Mouse (Mus musculus) spleen, postnatal 0 days (tissue): Measurements from ENCODE around the gene Aup1. TPM values are rescaled to one million over a fixed set of nuclear protein-coding genes. Genes with fewer than 3 reads are reported as not detected.

Experiments used
- microRNA counts: library from miRNA; unstranded; fragments of <30 nt; microRNA quantifications from one replicate; lab custom pipeline; 2015
- polyA plus RNA-seq: library from polyadenylated mRNA; unstranded; fragments of >200 nt; fragmentation: Nextera tagmentation; extraction: Ambion mirVana; gene quantifications from 2 replicates; pipeline ENCODE4 v1.2.1, GENCODE M21; 2015

The Aup1 gene
- polyA plus RNA-seq, result 193 and 196 TPM in 2 replicates

GRCm38 (mm10) chr6:83054074-83054851 lies at the start of gene Aup1:
Aup1 (plus strand) TSS chr6:83054521.

GRCm38 (mm10) chr6:83033249-83034185 lies 20.8 kb upstream of the Aup1 start, which contains the start of the genes Dok1 and Loxl3:
Dok1 (minus strand) TSS chr6:83033471.
Loxl3 (plus strand) TSS chr6:83034173.

DNA sequence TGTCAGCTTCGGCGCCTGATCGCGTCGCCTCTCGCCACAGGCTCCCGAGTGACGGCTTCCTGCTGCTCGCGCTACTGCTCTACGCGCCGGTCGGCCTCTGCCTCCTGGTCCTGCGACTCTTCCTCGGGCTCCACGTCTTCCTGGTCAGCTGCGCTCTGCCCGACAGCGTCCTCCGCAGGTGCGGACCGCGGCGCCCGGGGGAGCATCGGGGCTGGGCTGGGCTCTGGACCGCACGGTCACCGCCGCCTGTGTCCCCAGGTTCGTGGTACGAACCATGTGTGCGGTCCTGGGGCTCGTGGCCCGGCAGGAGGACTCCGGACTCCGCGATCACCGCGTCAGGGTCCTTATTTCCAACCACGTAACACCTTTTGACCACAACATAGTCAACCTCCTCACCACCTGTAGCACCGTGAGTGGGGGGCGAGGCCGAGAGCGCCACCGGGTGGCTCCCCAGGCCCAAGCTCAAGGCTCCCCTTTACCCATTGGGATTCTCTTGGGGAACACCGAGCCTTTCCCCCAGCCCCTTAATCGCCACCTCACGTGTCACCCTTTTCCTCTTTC lies 630 bp downstream of the Aup1 start, which contains the start of gene Htra2:
TSS of gene Htra2 (minus strand) at position 403 of the 561 bp plus-strand sequence.

DNA sequence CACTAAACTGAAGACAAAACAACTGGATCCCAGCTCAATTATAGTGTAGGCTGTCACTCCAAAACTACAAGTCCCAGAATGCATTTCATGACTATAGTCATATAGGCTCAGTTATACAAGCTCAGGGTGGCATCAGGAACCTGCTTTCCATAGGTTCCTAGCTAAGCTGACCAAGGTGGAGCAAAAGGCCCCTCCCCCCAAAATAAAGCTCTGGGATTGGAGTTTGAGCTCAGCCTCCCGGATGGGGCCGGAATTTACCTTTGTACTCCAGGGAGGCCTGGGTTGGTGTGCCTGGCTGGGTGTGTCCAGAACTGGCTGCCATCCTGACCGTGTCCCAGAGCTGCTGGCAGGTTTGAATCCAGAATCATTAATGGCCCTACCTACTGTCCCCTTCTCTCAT lies 3.5 kb downstream of the Aup1 start, which contains the start of gene Dqx1:
TSS of gene Dqx1 (plus strand) at position 55 of the 400 bp plus-strand sequence.

DNA sequence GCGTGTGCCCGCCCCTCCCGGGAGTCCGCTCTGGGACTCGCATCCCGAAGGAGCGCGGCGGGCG lies 15.8 kb downstream of the Aup1 start, which contains the start of gene Tlx2:
TSS of gene Tlx2 (minus strand) at position 47 of the 64 bp plus-strand sequence.

DNA sequence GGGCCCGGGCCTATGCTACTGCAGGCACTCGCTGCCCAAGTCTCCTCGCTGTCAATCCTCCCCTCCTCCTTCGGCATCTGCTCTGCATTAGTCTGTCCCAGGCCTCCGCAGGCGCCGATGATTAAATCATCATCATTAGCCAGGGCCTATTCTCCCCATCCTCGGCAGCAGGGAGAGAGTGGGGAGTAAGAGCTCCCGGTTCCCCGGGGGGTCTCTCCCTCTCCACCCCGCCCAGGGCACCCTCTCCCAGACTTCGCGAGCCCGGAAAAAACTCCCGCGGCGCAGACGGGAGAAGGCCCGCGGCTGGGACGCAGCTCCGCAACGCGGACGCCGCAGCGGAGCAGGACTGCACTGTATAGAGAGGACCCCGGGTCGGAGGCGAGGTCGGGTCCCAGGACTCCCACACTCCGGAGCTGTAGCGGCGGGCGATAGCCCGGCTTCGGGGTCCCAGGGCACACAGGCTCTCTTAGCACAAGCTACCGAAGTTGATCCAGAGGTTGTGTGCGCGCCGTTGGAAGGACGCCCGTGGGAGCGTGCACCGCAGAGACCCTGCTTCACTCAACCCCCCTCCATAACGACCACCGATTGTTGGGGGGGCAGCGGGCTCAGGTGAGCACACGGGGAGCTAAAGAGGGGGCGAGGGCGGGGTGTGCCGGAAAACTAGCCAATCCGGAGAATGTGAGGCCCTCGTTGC lies 23.5 kb downstream of the Aup1 start, which contains the start of gene Pcgf1:
TSS of gene Pcgf1 (plus strand) at position 240 of the 694 bp plus-strand sequence.

GRCm38 (mm10) chr6:83086121-83087035 lies 32.1 kb downstream of the Aup1 start, which contains the start of gene Lbx2:
Lbx2 (plus strand) TSS chr6:83086367.

DNA sequence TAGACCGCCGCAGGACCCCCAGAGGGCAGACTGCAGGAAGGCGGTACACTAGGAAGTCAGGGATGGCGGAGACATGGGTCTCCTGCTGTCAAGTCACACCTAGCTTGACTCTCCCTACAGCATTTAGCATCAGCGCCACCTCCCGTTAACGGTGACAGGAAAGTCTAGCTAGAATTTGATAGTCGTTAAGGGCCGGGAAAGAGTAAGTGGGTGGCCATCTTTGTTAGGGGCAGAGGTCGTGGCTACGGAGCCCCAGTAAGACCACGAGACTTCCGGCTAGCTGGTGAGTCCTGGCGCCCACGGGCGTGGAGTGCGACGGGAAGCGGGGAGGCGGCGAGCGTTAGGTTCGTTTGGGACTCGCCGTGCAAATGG lies 47.0 kb downstream of the Aup1 start, which contains the start of the genes Ccdc142 and Gm42688:
TSS of gene Ccdc142 (plus strand) at position 286 of the 372 bp plus-strand sequence.
TSS of gene Gm42688 (plus strand) at position 302 of the 372 bp plus-strand sequence.

MicroRNAs encoded within 50 kb of the gene (microRNA counts, 519-probe panel; counts per million panel counts)
- 88.3 counts per million for microRNA mmu-miR-3470a+mmu-miR-3470b (lab: Ali Mortazavi, UCI)

Other genes starting within 250 kb of the Aup1 start
- 0.36 and 0.43 TPM in 2 replicates for gene Sema4f, start 114.8 kb upstream of the Aup1 start, polyA plus RNA-seq
- gene M1ap, start 107.6 kb upstream of the Aup1 start, polyA plus RNA-seq, result 15.5 and 16.1 TPM in 2 replicates
- 26.3 and 28.2 TPM in 2 replicates for gene Dok1, start 21.1 kb upstream of the Aup1 start, polyA plus RNA-seq
- 1.8 and 3.1 TPM in 2 replicates for gene Loxl3, start 20.3 kb upstream of the Aup1 start, polyA plus RNA-seq
- 114 and 124 TPM in 2 replicates for gene Htra2, start 752 bp downstream of the Aup1 start, polyA plus RNA-seq
- 0.59 and 0.73 TPM in 2 replicates for gene Dqx1, start 3.3 kb downstream of the Aup1 start, polyA plus RNA-seq
- gene Tlx2, start 15.8 kb downstream of the Aup1 start, polyA plus RNA-seq, result not detected in 2 replicates
- 23.5 and 25.1 TPM in 2 replicates for gene Pcgf1, start 23.3 kb downstream of the Aup1 start, polyA plus RNA-seq
- 0.51 and 1.0 TPM in 2 replicates for gene Lbx2, start 31.8 kb downstream of the Aup1 start, polyA plus RNA-seq
- 1.6 and 2.2 TPM in 2 replicates for gene Ccdc142, start 47.1 kb downstream of the Aup1 start, polyA plus RNA-seq
- gene Gm42688, start 47.1 kb downstream of the Aup1 start, polyA plus RNA-seq, result 1.4 and 2.5 TPM in 2 replicates
- gene Mrpl53, start 54.5 kb downstream of the Aup1 start, polyA plus RNA-seq, result 78.0 and 87.2 TPM in 2 replicates
- gene Mogs, start 61.0 kb downstream of the Aup1 start, polyA plus RNA-seq, result 32.6 and 33.7 TPM in 2 replicates
- gene Wbp1, start 67.0 kb downstream of the Aup1 start, polyA plus RNA-seq, result 36.8 and 44.2 TPM in 2 replicates
- 8.7 and 10.1 TPM in 2 replicates for gene Ino80b, start 70.9 kb downstream of the Aup1 start, polyA plus RNA-seq
- gene Rtkn, start 80.9 kb downstream of the Aup1 start, polyA plus RNA-seq, result 3.6 and 3.9 TPM in 2 replicates
- 0.40 and 0.43 TPM in 2 replicates for gene Wdr54, start 101.9 kb downstream of the Aup1 start, polyA plus RNA-seq
- gene 1700003E16Rik, start 101.9 kb downstream of the Aup1 start, polyA plus RNA-seq, result 0.10 and 0.11 TPM in 2 replicates
- 25.0 and 30.5 TPM in 2 replicates for gene Dctn1, start 111.4 kb downstream of the Aup1 start, polyA plus RNA-seq
- gene Slc4a5, start 165.3 kb downstream of the Aup1 start, polyA plus RNA-seq, result 0.07 and 0.11 TPM in 2 replicates